In the genomic region with DNA sequence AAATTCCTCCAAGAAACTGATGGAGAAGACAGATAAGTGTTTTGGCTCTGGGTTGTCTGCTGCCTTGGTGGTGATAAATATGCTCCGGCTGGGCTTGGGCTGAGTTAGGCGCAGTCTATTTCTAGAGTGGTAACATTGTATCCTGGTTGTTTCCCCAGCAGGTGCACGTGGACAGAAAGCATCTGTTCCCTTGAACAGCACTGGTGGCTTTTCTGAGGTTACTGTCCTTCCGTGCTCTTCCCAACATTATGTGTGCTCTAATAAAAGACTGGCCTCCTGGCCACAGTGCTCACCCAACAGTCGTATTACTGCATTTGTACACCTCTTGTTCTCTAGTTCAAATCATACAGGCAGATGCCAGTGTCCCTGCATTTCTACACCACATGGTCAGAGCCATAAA, we compare ENCODE assay signal across 25 mouse cellular contexts. TPM values are rescaled to one million over a fixed set of nuclear protein-coding genes. Genes with fewer than 3 reads are reported as not detected.
DNase-seq lines count a peak whose midpoint lies in the region; ATAC-seq and TF ChIP-seq lines count a peak whose summit lies in the region.
"Had no signal": no experiment of that assay in that cellular context is flagged by ENCODE, and none has a peak within 500 bp of the region (broad histone marks: within the 10 kb centered on the region; RNA-seq: fewer than 3 reads in every experiment).

No protein-coding gene starts in this region.

- no peak overlapping the region for H3K27ac ChIP-seq in forebrain, embryonic 11.5 days (ENCODE audit: low read depth, low read length)
- no peak overlapping the region for H3K27ac ChIP-seq in forebrain, embryonic 12.5 days
- H3K27ac ChIP-seq in heart, embryonic 16.5 days (ENCODE audit: low read length): 0 out of 2 replicates have a peak overlapping the region, but pooled peaks have one; percentile 14
- peak overlapping the region; percentile 56; the same call in 1 of the 2 replicates for H3K27ac ChIP-seq in kidney, embryonic 15.5 days
- H3K27ac ChIP-seq: embryonic facial prominence, embryonic 12.5 days; forebrain, embryonic 13.5 days; liver, embryonic 15.5 days; lung, embryonic 15.5 days; macrophage; midbrain, embryonic 10.5 days; stomach, embryonic 15.5 days had no signal

- no peak for TF ChIP-seq POLR2A in myocyte (IDR thresholded peaks at IDR 0.05; ENCODE audit: insufficient read length, low read depth)

- DNase-seq in forebrain, embryonic 11.5 days (ENCODE audit: low spot score): peak; percentile 31
- DNase-seq in heart, postnatal 36 days: no peak
- no peak for DNase-seq in kidney, postnatal 14 days
- DNase-seq: adrenal gland, postnatal 10 days; cerebellum, adult 18-20 months; cerebellum, postnatal 14 days; gastrocnemius, postnatal 14 days; heart, postnatal 10 days; left cerebral cortex, postnatal 4 days; liver; right cerebral cortex, adult 18-20 months; right cerebral cortex, postnatal 4 days had no signal

- no peak overlapping the region for H3ac ChIP-seq in myocyte (ENCODE audit: control insufficient read depth, insufficient read length)

- H3K9me3 ChIP-seq in forebrain, embryonic 11.5 days (ENCODE audit: control insufficient read depth, low read length): no peaks in the 10 kb centered on the region
- no peaks in the 10 kb centered on the region for H3K9me3 ChIP-seq in forebrain, embryonic 12.5 days
- H3K9me3 ChIP-seq in heart, embryonic 16.5 days (replicated peaks; ENCODE audit: control insufficient read depth, low read length): no peaks in the 10 kb centered on the region
- H3K9me3 ChIP-seq in kidney, embryonic 15.5 days (replicated peaks): no peaks in the 10 kb centered on the region
- H3K9me3 ChIP-seq: embryonic facial prominence, embryonic 12.5 days; forebrain, embryonic 13.5 days; liver, embryonic 15.5 days; lung, embryonic 15.5 days; midbrain, embryonic 10.5 days; stomach, embryonic 15.5 days had no signal

- no peak overlapping the region for H3K4me2 ChIP-seq in forebrain, embryonic 11.5 days (ENCODE audit: low read depth, low read length, severe bottlenecking)
- no peak overlapping the region for H3K4me2 ChIP-seq in forebrain, embryonic 12.5 days
- no peak overlapping the region for H3K4me2 ChIP-seq in heart, embryonic 16.5 days (ENCODE audit: low read depth, low read length)
- H3K4me2 ChIP-seq in kidney, embryonic 15.5 days: no peak overlapping the region
- H3K4me2 ChIP-seq in myocyte (ENCODE audit: low read depth): no peak overlapping the region
- H3K4me2 ChIP-seq: embryonic facial prominence, embryonic 12.5 days; liver, embryonic 15.5 days; lung, embryonic 15.5 days; stomach, embryonic 15.5 days had no signal

- WGBS in forebrain, embryonic 11.5 days: 83% methylated on average over 5 of the region's 5 CpGs
- 88% methylated on average over 5 of the region's 5 CpGs for WGBS in forebrain, embryonic 12.5 days
- 62% methylated on average over 5 of the region's 5 CpGs for WGBS in heart, embryonic 16.5 days
- 73% methylated on average over 5 of the region's 5 CpGs for WGBS in kidney, embryonic 15.5 days

- H3K4me1 ChIP-seq in forebrain, embryonic 11.5 days (replicated peaks; ENCODE audit: control insufficient read depth, insufficient read depth, low read length): peaks cover 2% of the 10 kb centered on the region
- peaks cover 24% of the 10 kb centered on the region for H3K4me1 ChIP-seq in forebrain, embryonic 12.5 days
- H3K4me1 ChIP-seq in heart, embryonic 16.5 days (ENCODE audit: control insufficient read depth, insufficient read depth, low read length): peaks cover 16% of the 10 kb centered on the region
- peaks cover 57% of the 10 kb centered on the region for H3K4me1 ChIP-seq in kidney, embryonic 15.5 days
- H3K4me1 ChIP-seq: liver, embryonic 15.5 days had no signal

- no peak for ATAC-seq in forebrain, embryonic 11.5 days (replicated peaks; ENCODE audit: low FRiP score)
- no peak for ATAC-seq in forebrain, embryonic 12.5 days (ENCODE audit: low FRiP score)
- no peak for ATAC-seq in heart, embryonic 16.5 days (replicated peaks; ENCODE audit: extremely low read depth, insufficient read depth, low FRiP score)
- ATAC-seq in kidney, embryonic 15.5 days (replicated peaks; ENCODE audit: low FRiP score): no peak
- ATAC-seq in megakaryocyte-erythroid progenitor cell, adult 5-6 weeks (replicated peaks; ENCODE audit: low FRiP score, low TSS enrichment, poor library complexity, severe bottlenecking): no peak

- no peak overlapping the region for H3K9ac ChIP-seq in forebrain, embryonic 11.5 days (ENCODE audit: low read length)
- no peak overlapping the region for H3K9ac ChIP-seq in forebrain, embryonic 12.5 days
- no peak overlapping the region for H3K9ac ChIP-seq in heart, embryonic 16.5 days (ENCODE audit: low read length)
- no peak overlapping the region for H3K9ac ChIP-seq in kidney, embryonic 15.5 days
- H3K9ac ChIP-seq: embryonic facial prominence, embryonic 12.5 days; forebrain, embryonic 13.5 days; liver, embryonic 15.5 days; lung, embryonic 15.5 days; stomach, embryonic 15.5 days had no signal

- H3K27me3 ChIP-seq in forebrain, embryonic 11.5 days (ENCODE audit: control insufficient read depth, insufficient read depth, low read length): peaks cover 3% of the 10 kb centered on the region; the same call in 1 of the 2 replicates
- H3K27me3 ChIP-seq in forebrain, embryonic 12.5 days: peaks cover 34% of the 10 kb centered on the region
- H3K27me3 ChIP-seq in heart, embryonic 16.5 days (ENCODE audit: control insufficient read depth, insufficient read depth, low read length): no peaks in the 10 kb centered on the region
- H3K27me3 ChIP-seq in kidney, embryonic 15.5 days: no peaks in the 10 kb centered on the region
- H3K27me3 ChIP-seq in myocyte (ENCODE audit: control insufficient read depth, insufficient read depth, insufficient read length): no peaks in the 10 kb centered on the region
- H3K27me3 ChIP-seq: embryonic facial prominence, embryonic 12.5 days; lung, embryonic 15.5 days; stomach, embryonic 15.5 days had no signal

- intact Hi-C loops in heart, postnatal 36 days (cut with DNase I): no loop called here

- no peak overlapping the region for H3K4me3 ChIP-seq in forebrain, embryonic 11.5 days (ENCODE audit: low read depth, low read length)
- no peak overlapping the region for H3K4me3 ChIP-seq in forebrain, embryonic 12.5 days (replicated peaks)
- no peak overlapping the region for H3K4me3 ChIP-seq in heart, embryonic 16.5 days (ENCODE audit: low read length)
- H3K4me3 ChIP-seq in kidney, embryonic 15.5 days (replicated peaks): no peak overlapping the region
- H3K4me3 ChIP-seq in myocyte: no peak overlapping the region
- H3K4me3 ChIP-seq: embryonic facial prominence, embryonic 12.5 days; forebrain, embryonic 13.5 days; liver, embryonic 15.5 days; lung, embryonic 15.5 days; midbrain, embryonic 10.5 days; stomach, embryonic 15.5 days had no signal

- no peaks in the 10 kb centered on the region for H3K36me3 ChIP-seq in forebrain, embryonic 11.5 days (ENCODE audit: control insufficient read depth, insufficient read depth, low read length)
- no peaks in the 10 kb centered on the region for H3K36me3 ChIP-seq in forebrain, embryonic 12.5 days (replicated peaks)
- no peaks in the 10 kb centered on the region for H3K36me3 ChIP-seq in heart, embryonic 16.5 days (ENCODE audit: control insufficient read depth, insufficient read depth)
- no peaks in the 10 kb centered on the region for H3K36me3 ChIP-seq in kidney, embryonic 15.5 days
- H3K36me3 ChIP-seq in myocyte (ENCODE audit: control insufficient read depth, insufficient read depth): no peaks in the 10 kb centered on the region
- H3K36me3 ChIP-seq: embryonic facial prominence, embryonic 12.5 days; liver, embryonic 15.5 days; lung, embryonic 15.5 days; midbrain, embryonic 10.5 days; stomach, embryonic 15.5 days had no signal

- no peaks in the 10 kb centered on the region for H3K79me2 ChIP-seq in myocyte (ENCODE audit: control insufficient read depth, insufficient read depth)

TF ChIP-seq in myocyte, 11 proteins besides CTCF, POLR2A, EP300 and RAD21:
- TF ChIP-seq MAX (IDR thresholded peaks at IDR 0.05; ENCODE audit: low read depth) (no peak), MYOD1 (IDR thresholded peaks at IDR 0.05; ENCODE audit: control insufficient read depth in 1 of 3, insufficient read length in 2 of 3, low read depth in 2 of 3) (peak; percentile 60 to 92 (median 80)), TCF12 (IDR thresholded peaks at IDR 0.05; ENCODE audit: insufficient read depth, poor library complexity, severe bottlenecking) (peak; percentile 91), CEBPB (IDR thresholded peaks at IDR 0.05; ENCODE audit: insufficient read depth, poor library complexity, severe bottlenecking) (no peak), TCF3 (IDR thresholded peaks at IDR 0.05; ENCODE audit: insufficient read length, low read depth) (peak; percentile 76), USF1 (IDR thresholded peaks at IDR 0.05; ENCODE audit: low read depth) (no peak), MYOG (IDR thresholded peaks at IDR 0.05; ENCODE audit: control insufficient read depth in 1 of 3, insufficient read depth in 1 of 3, insufficient read length in 2 of 3, low read depth in 2 of 3) (peak in 2 of 3 experiments; percentile 78 to 83)

RNA-seq across cellular contexts. Expression of gene Itgb6, which starts 9.6 kb away (rescaled TPM):
- polyA plus RNA-seq in forebrain, embryonic 11.5 days (2014; fragmentation: Nextera tagmentation; extraction: Ambion mirVana): 0.52 and 0.75 TPM in 2 replicates
- 0.20 and 0.47 TPM in 2 replicates for polyA plus RNA-seq in forebrain, embryonic 12.5 days (2016; fragmentation: Nextera tagmentation; extraction: Ambion mirVana)
- 0.28 and 0.67 TPM in 2 replicates for polyA plus RNA-seq in heart, embryonic 16.5 days (2015; fragmentation: Nextera tagmentation; extraction: Ambion mirVana)
- 10 to 100 TPM; 15.2 to 16.7 TPM for total RNA-seq in heart, postnatal 36 days (2021)
- polyA plus RNA-seq in kidney, embryonic 15.5 days (2015; fragmentation: Nextera tagmentation; extraction: Ambion mirVana): 16.2 and 16.9 TPM in 2 replicates
- polyA plus RNA-seq in myocyte (2012; fragmentation: generic; extraction: Trizol): 3.9 TPM
- not detected in 2 replicates for total RNA-seq in megakaryocyte-erythroid progenitor cell, adult 5-6 weeks (2014; fragmentation: Nextera tagmentation)
- total RNA-seq in megakaryocyte-erythroid progenitor cell, adult 5-6 weeks (2017): not detected in 2 replicates
- total RNA-seq: left cerebral cortex, postnatal 4 days had no signal
- polyA plus RNA-seq: forebrain, embryonic 13.5 days; macrophage; midbrain, embryonic 16.5 days had no signal

Comparison
In these comparisons a context has a peak if more than half of its experiments do, and no peak if none do; other contexts are left out.
1. H3K27ac ChIP-seq: peak in heart, embryonic 16.5 days (single experiment) and kidney, embryonic 15.5 days (single experiment); none in forebrain, embryonic 11.5 days (single experiment) and forebrain, embryonic 12.5 days (single experiment).